Mouse (Mus musculus) gastrocnemius, postnatal 25 days (tissue): ENCODE measurements around the gene Chpf. TPM values are rescaled to one million over a fixed set of nuclear protein-coding genes. Genes with fewer than 3 reads are reported as not detected.

Experiments
- DNase-seq: peaks from one replicate; pipeline ENCODE4 v3.0.0; 2022
- total RNA-seq, 2 experiments: library from RNA; stranded (reverse); gene quantifications; 1 replicate in 1 of 2; 2 replicates in 1 of 2; pipeline ENCODE4 v1.2.3; 2021

The Chpf gene
- total RNA-seq, 2 experiments from 2014 or later: 5.5 to 7.9 TPM

- DNase-seq: no peak
Measured at GRCm38 (mm10) chr1:75458789-75459684, 20.1 kb downstream of the Chpf start.

GRCm38 (mm10) chr1:75458025-75458788 lies 20.9 kb downstream of the Chpf start:
- DNase-seq: peak; percentile 43

GRCm38 (mm10) chr1:75457710-75458024 lies 21.4 kb downstream of the Chpf start:
- DNase-seq: no peak

- no peak for DNase-seq
Measured at GRCm38 (mm10) chr1:75456746-75457564, 22.2 kb downstream of the Chpf start.

GRCm38 (mm10) chr1:75455948-75456347 lies 23.2 kb downstream of the Chpf start:
- no peak for DNase-seq

- no peak for DNase-seq
Measured at GRCm38 (mm10) chr1:75455433-75455832, 23.7 kb downstream of the Chpf start.

GRCm38 (mm10) chr1:75451900-75452299 lies 27.2 kb downstream of the Chpf start:
- no peak for DNase-seq

- DNase-seq: no peak
Measured at GRCm38 (mm10) chr1:75450314-75451005, 28.6 kb downstream of the Chpf start, which contains the start of gene Asic4. Asic4 (plus strand) TSS chr1:75450436.

- DNase-seq: no peak
Measured at GRCm38 (mm10) chr1:75449377-75450135, 29.6 kb downstream of the Chpf start.

GRCm38 (mm10) chr1:75448937-75449336 lies 30.2 kb downstream of the Chpf start:
- DNase-seq: no peak

- DNase-seq: no peak
Measured at GRCm38 (mm10) chr1:75448052-75448431, 31.1 kb downstream of the Chpf start.

GRCm38 (mm10) chr1:75447265-75448051 lies 31.6 kb downstream of the Chpf start:
- DNase-seq: no peak

GRCm38 (mm10) chr1:75446656-75447055 lies 32.5 kb downstream of the Chpf start:
- no peak for DNase-seq

- peak; percentile 68 for DNase-seq
Measured at GRCm38 (mm10) chr1:75445751-75446611, 33.1 kb downstream of the Chpf start.

GRCm38 (mm10) chr1:75445141-75445701 lies 33.9 kb downstream of the Chpf start:
- no peak for DNase-seq

- no peak for DNase-seq
Measured at GRCm38 (mm10) chr1:75444208-75444607, 34.9 kb downstream of the Chpf start.

GRCm38 (mm10) chr1:75443247-75444024 lies 35.7 kb downstream of the Chpf start:
- no peak for DNase-seq

- no peak for DNase-seq
Measured at GRCm38 (mm10) chr1:75442811-75443210, 36.3 kb downstream of the Chpf start.
